Mouse (Mus musculus) monocyte, adult 5-6 weeks (primary cell): ENCODE data around the gene Supt5. TPM values are rescaled to one million over a fixed set of nuclear protein-coding genes. Genes with fewer than 3 reads are reported as not detected.

Source experiments
- ATAC-seq: fragments of 153-309, 156-312 bp; replicated peaks from 2 replicates; pipeline ENCODE4 v1.8.0; 2017; ENCODE audit warnings: mild to moderate bottlenecking; ENCODE audit not compliant: low TSS enrichment, insufficient number of reproducible peaks, severe bottlenecking, poor library complexity, low FRiP score
- total RNA-seq: library from RNA; stranded (forward); fragments of 200-1000, 200-491, 200-594 nt; gene quantifications from 3 replicates; pipeline ENCODE4 v1.2.3, GENCODE M21; 2017

The Supt5 gene
- total RNA-seq, 1 experiment from 2014 or later, result 138 TPM

DNA sequence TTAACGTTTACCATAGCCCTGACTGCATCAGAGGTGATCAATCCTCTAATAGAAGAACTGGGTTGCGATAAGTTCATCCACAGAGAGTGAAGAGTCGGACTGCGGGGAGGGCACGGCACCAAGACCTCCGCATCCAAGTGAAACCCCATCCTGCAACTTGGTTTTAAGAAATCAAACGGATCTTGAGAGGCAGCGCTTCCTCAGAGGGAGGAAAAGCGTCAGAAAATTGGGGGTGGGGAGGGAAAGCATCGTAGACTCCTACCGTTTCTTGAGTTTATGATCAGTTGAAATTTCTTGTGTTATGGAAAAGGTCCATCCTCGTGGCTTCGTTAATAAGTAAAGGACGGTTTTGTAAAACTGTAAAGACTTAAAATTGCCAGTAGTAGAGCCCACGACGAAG, 70.0 kb downstream of the Supt5 start:
- no peak for ATAC-seq

DNA sequence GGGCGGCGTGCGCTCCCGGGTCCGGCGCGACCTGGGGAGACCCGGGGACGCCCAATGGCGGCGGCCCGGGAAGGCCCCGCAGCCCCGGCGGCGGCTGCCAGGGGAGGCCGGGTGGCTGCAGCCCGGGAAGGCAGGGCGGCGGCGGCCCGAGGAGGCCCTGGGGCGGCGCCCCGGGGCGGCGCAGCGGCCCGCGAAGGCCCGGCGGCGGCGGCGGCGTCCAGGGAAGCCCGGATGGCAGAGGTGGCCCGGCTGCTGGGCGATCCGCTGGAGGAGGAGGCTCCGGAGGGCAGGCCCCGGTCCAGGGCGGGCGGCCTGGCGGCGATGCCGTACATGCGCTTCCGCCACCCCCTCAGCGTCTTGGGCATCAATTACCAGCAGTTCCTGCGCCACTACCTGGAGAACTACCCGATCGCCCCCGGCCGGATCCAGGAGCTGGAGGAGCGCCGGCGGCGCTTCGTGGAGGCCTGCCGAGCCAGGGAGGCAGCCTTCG, 70.5 kb downstream of the Supt5 start:
- no peak for ATAC-seq

DNA sequence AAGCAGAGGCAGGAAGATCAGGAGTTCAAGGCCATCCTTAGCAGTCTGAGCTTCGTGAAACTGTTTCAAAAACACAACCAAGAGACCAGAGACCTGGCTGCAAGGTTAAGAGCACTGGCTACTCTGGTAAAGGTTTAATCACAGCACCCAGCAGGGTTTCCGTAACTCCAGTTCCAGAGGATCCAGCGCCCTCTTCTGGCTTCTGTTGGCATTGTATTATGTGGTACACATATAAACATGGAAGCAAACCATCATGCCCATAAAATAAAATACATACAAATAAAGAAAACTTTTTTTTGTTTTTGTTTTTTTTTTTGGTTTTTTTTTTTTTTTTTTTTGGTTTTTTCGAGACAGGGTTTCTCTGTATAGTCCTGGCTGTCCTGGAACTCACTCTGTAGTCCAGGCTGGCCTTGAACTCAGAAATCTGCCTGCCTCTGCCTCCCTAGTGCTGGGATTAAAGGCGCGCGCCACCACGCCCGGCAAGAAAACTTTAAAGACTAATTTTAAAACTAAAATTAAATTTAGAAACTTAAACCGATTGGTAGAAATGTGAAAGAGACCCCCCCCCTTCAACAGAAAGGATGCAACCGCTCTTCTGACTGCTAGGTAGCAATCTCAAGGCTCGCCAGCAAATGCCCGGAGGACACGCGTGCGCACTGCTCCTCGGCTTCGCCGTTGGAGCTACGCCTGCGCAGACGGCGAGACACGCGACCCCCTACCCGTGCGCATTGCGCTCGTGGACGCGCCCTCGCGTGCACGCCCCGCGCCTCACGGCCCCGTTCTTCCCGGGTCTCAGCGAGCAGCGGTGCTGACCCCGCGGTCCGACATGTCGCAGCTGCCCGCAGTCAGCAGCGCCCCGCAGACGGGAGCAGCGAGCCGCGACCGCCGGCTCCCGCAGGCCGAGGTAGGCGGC, 71.2 kb downstream of the Supt5 start, which contains the start of gene Eid2:
TSS of gene Eid2 (plus strand) at position 753 of the 913 bp plus-strand sequence.
- ATAC-seq, result no peak

DNA sequence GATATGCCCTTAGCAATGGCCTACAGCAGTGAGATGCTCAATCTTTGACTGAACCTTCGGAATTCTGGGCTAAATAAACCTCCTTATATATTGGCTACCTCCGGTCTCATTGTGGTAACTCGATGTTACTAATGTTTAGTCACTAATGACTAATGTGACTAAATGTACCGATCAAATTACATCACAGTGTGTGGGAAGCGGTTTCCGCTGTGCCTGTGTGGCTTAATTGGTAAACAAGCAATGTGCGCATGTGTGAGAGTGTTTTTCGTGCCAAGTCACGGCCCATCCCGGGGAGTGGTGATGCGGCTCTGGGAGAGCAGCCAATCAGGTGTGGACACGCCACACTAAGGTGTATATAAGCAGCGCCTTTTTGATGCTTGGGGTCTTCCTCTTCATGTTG, 73.2 kb downstream of the Supt5 start:
- ATAC-seq, result no peak

Other genes with a start within 250 kb of the Supt5 start
- not detected in 3 replicates for gene 9530053A07Rik, start 209.3 kb downstream of the Supt5 start, total RNA-seq
- 53.4 to 77.1 TPM (median 61.5 TPM) in 3 replicates for gene Fbl, start 169.0 kb downstream of the Supt5 start, total RNA-seq
- gene Dyrk1b, start 159.3 kb downstream of the Supt5 start, total RNA-seq, result 2.9 to 5.9 TPM (median 3.4 TPM) in 3 replicates
- gene Eid2, start 70.9 kb downstream of the Supt5 start, total RNA-seq, result 0.29 to 0.39 TPM in 2 of 3 replicates, not detected in the other
- 6.0 to 10.2 TPM (median 7.5 TPM) in 3 replicates for gene Eid2b, start 61.0 kb downstream of the Supt5 start, total RNA-seq
- gene Selenov, start 47.6 kb downstream of the Supt5 start, total RNA-seq, result not detected in 3 replicates
- gene Dll3, start 36.5 kb downstream of the Supt5 start, total RNA-seq, result not detected in 3 replicates
- gene Timm50, start 26.7 kb downstream of the Supt5 start, total RNA-seq, result 12.4 to 37.0 TPM (median 19.8 TPM) in 3 replicates
- 691 to 731 TPM (median 723 TPM) in 3 replicates for gene Rps16, start 11.9 kb upstream of the Supt5 start, total RNA-seq
- 8.4 to 13.1 TPM (median 12.7 TPM) in 3 replicates for gene Plekhg2, start 33.9 kb upstream of the Supt5 start, total RNA-seq
- 140 to 403 TPM (median 154 TPM) in 3 replicates for gene Zfp36, start 41.5 kb upstream of the Supt5 start, total RNA-seq
- gene Med29, start 54.0 kb upstream of the Supt5 start, total RNA-seq, result 6.9 to 12.3 TPM (median 12.0 TPM) in 3 replicates
- 162 to 264 TPM (median 189 TPM) in 3 replicates for gene Paf1, start 54.2 kb upstream of the Supt5 start, total RNA-seq
- gene Gmfg, start 98.7 kb upstream of the Supt5 start, total RNA-seq, result 496 to 674 TPM (median 637 TPM) in 3 replicates
- gene Lrfn1, start 113.2 kb upstream of the Supt5 start, total RNA-seq, result 0.78 to 1.3 TPM in 2 of 3 replicates, not detected in the other
- gene Ifnl2, start 171.7 kb upstream of the Supt5 start, total RNA-seq, result not detected in 3 replicates
- gene Ifnl3, start 184.1 kb upstream of the Supt5 start, total RNA-seq, result not detected in 3 replicates
- not detected in 3 replicates for gene Sycn, start 202.1 kb upstream of the Supt5 start, total RNA-seq
- not detected in 3 replicates for gene Nccrp1, start 208.5 kb upstream of the Supt5 start, total RNA-seq